Mouse (Mus musculus): Measurements from ENCODE around the gene Gtf2a2. TPM values are rescaled to one million over a fixed set of nuclear protein-coding genes. Genes with fewer than 3 reads are reported as not detected.
"Not testable (repeated sequence)": the region's sequence is repeated elsewhere in the genome, so short reads cannot be mapped to it uniquely, and the experiment has no call there.

Gtf2a2 gene
- polyA plus RNA-seq, 1 experiment from 2014 or later, result 264 TPM

GRCm38 (mm10) chr9:70010781-70011473 is 1.4 kb upstream of the Gtf2a2 start:
- no peak for ATAC-seq
- Histone ChIP-seq H3K4me2 (ENCODE audit: low read length) (no peak overlapping the region), H3K4me1 (ENCODE audit: control insufficient read depth, insufficient read depth, low read length) (peaks cover 9% of the 10 kb centered on the region), H3K36me3 (ENCODE audit: control insufficient read depth, insufficient read depth, low read length) (peaks cover 43% of the 10 kb centered on the region), H3K4me3 (ENCODE audit: low read depth, low read length) (no peak overlapping the region), H3K27me3 (replicated peaks; ENCODE audit: control insufficient read depth, insufficient read depth, low read length) (no peaks in the 10 kb centered on the region), H3K9me3 (replicated peaks; ENCODE audit: control insufficient read depth, low read length) (no peaks in the 10 kb centered on the region), H3K27ac (ENCODE audit: low read depth, low read length) (no peak overlapping the region), H3K9ac (ENCODE audit: low read length) (no peak overlapping the region)
- WGBS, result 92% methylated on average over 5 of the region's 5 CpGs
- no peak for DNase-seq (ENCODE audit: low spot score)

GRCm38 (mm10) chr9:70011537-70012407 is 578 bp upstream of the Gtf2a2 start:
- ATAC-seq (peak; percentile 35), DNase-seq (ENCODE audit: low spot score) (no peak)
- 62% methylated on average over 14 of the region's 14 CpGs for WGBS
- Histone ChIP-seq H3K27me3 (replicated peaks; ENCODE audit: control insufficient read depth, insufficient read depth, low read length) (no peaks in the 10 kb centered on the region), H3K4me1 (ENCODE audit: control insufficient read depth, insufficient read depth, low read length) (peaks cover 9% of the 10 kb centered on the region), H3K36me3 (ENCODE audit: control insufficient read depth, insufficient read depth, low read length) (peaks cover 40% of the 10 kb centered on the region), H3K27ac (ENCODE audit: low read depth, low read length) (peak overlapping the region; percentile 49), H3K4me2 (ENCODE audit: low read length) (peak overlapping the region; percentile 76), H3K9me3 (replicated peaks; ENCODE audit: control insufficient read depth, low read length) (no peaks in the 10 kb centered on the region), H3K9ac (ENCODE audit: low read length) (peak overlapping the region; percentile 92), H3K4me3 (ENCODE audit: low read depth, low read length) (peak overlapping the region; percentile 81)

GRCm38 (mm10) chr9:70015632-70016031 is 3.3 kb downstream of the Gtf2a2 start:
- ATAC-seq, result no peak
- 80% methylated on average over 2 of the region's 2 CpGs for WGBS
- Histone ChIP-seq H3K9ac (ENCODE audit: low read length) (no peak overlapping the region), H3K36me3 (ENCODE audit: control insufficient read depth, insufficient read depth, low read length) (peaks cover 23% of the 10 kb centered on the region), H3K27ac (ENCODE audit: low read depth, low read length) (no peak overlapping the region), H3K4me1 (ENCODE audit: control insufficient read depth, insufficient read depth, low read length) (peaks cover 9% of the 10 kb centered on the region), H3K9me3 (replicated peaks; ENCODE audit: control insufficient read depth, low read length) (no peaks in the 10 kb centered on the region), H3K4me2 (ENCODE audit: low read length) (no peak overlapping the region), H3K27me3 (replicated peaks; ENCODE audit: control insufficient read depth, insufficient read depth, low read length) (no peaks in the 10 kb centered on the region), H3K4me3 (ENCODE audit: low read depth, low read length) (no peak overlapping the region)
- DNase-seq (ENCODE audit: low spot score), result no peak

- Histone ChIP-seq H3K9ac (ENCODE audit: low read length) (no peak overlapping the region), H3K4me3 (ENCODE audit: low read depth, low read length) (no peak overlapping the region), H3K36me3 (ENCODE audit: control insufficient read depth, insufficient read depth, low read length) (peaks cover 31% of the 10 kb centered on the region), H3K4me2 (ENCODE audit: low read length) (no peak overlapping the region), H3K27ac (ENCODE audit: low read depth, low read length) (no peak overlapping the region), H3K27me3 (replicated peaks; ENCODE audit: control insufficient read depth, insufficient read depth, low read length) (no peaks in the 10 kb centered on the region), H3K9me3 (replicated peaks; ENCODE audit: control insufficient read depth, low read length) (no peaks in the 10 kb centered on the region), H3K4me1 (ENCODE audit: control insufficient read depth, insufficient read depth, low read length) (peaks cover under 1% of the 10 kb centered on the region)
- ATAC-seq (no peak), DNase-seq (ENCODE audit: low spot score) (peak; percentile 60)
Measured at GRCm38 (mm10) chr9:70018879-70019278, 6.5 kb downstream of the Gtf2a2 start.

GRCm38 (mm10) chr9:70021610-70022009 is 9.3 kb downstream of the Gtf2a2 start:
- H3K27ac ChIP-seq (ENCODE audit: low read depth, low read length), result no peak overlapping the region
- H3K9me3 ChIP-seq (replicated peaks; ENCODE audit: control insufficient read depth, low read length), result no peaks in the 10 kb centered on the region
- peaks cover 31% of the 10 kb centered on the region for H3K36me3 ChIP-seq (ENCODE audit: control insufficient read depth, insufficient read depth, low read length)
- no peaks in the 10 kb centered on the region for H3K4me1 ChIP-seq (ENCODE audit: control insufficient read depth, insufficient read depth, low read length)
- DNase-seq (ENCODE audit: low spot score) (no peak), ATAC-seq (no peak)
- no peaks in the 10 kb centered on the region for H3K27me3 ChIP-seq (replicated peaks; ENCODE audit: control insufficient read depth, insufficient read depth, low read length)
- WGBS, result 74% methylated on average over 1 of the region's 1 CpGs
- H3K9ac ChIP-seq (ENCODE audit: low read length), result no peak overlapping the region
- no peak overlapping the region for H3K4me3 ChIP-seq (ENCODE audit: low read depth, low read length)
- H3K4me2 ChIP-seq (ENCODE audit: low read length), result no peak overlapping the region

GRCm38 (mm10) chr9:70022083-70022482 is 9.7 kb downstream of the Gtf2a2 start:
- 97% methylated on average over 4 of the region's 4 CpGs for WGBS
- H3K4me2 ChIP-seq (ENCODE audit: low read length), result no peak overlapping the region
- H3K9me3 ChIP-seq (replicated peaks; ENCODE audit: control insufficient read depth, low read length), result no peaks in the 10 kb centered on the region
- ATAC-seq (no peak), DNase-seq (ENCODE audit: low spot score) (no peak)
- H3K27ac ChIP-seq (ENCODE audit: low read depth, low read length), result no peak overlapping the region
- peaks cover 26% of the 10 kb centered on the region for H3K36me3 ChIP-seq (ENCODE audit: control insufficient read depth, insufficient read depth, low read length)
- no peaks in the 10 kb centered on the region for H3K4me1 ChIP-seq (ENCODE audit: control insufficient read depth, insufficient read depth, low read length)
- H3K9ac ChIP-seq (ENCODE audit: low read length), result no peak overlapping the region
- H3K4me3 ChIP-seq (ENCODE audit: low read depth, low read length), result no peak overlapping the region
- no peaks in the 10 kb centered on the region for H3K27me3 ChIP-seq (replicated peaks; ENCODE audit: control insufficient read depth, insufficient read depth, low read length)

GRCm38 (mm10) chr9:70023615-70024014 is 11.3 kb downstream of the Gtf2a2 start:
- H3K27me3 ChIP-seq (replicated peaks; ENCODE audit: control insufficient read depth, insufficient read depth, low read length); H3K9me3 ChIP-seq (replicated peaks; ENCODE audit: control insufficient read depth, low read length); ATAC-seq; H3K4me3 ChIP-seq (ENCODE audit: low read depth, low read length); H3K27ac ChIP-seq (ENCODE audit: low read depth, low read length); DNase-seq (ENCODE audit: low spot score); H3K4me1 ChIP-seq (ENCODE audit: control insufficient read depth, insufficient read depth, low read length); H3K9ac ChIP-seq (ENCODE audit: low read length); H3K4me2 ChIP-seq (ENCODE audit: low read length): not testable (repeated sequence)
- H3K36me3 ChIP-seq (ENCODE audit: control insufficient read depth, insufficient read depth, low read length), result peaks cover 24% of the 10 kb centered on the region
- WGBS, result 78% methylated on average over 1 of the region's 1 CpGs

- H3K4me1 ChIP-seq (ENCODE audit: control insufficient read depth, insufficient read depth, low read length), result no peaks in the 10 kb centered on the region
- ATAC-seq (no peak), DNase-seq (ENCODE audit: low spot score) (no peak)
- H3K27me3 ChIP-seq (replicated peaks; ENCODE audit: control insufficient read depth, insufficient read depth, low read length), result no peaks in the 10 kb centered on the region
- H3K9me3 ChIP-seq (replicated peaks; ENCODE audit: control insufficient read depth, low read length), result no peaks in the 10 kb centered on the region
- no peak overlapping the region for H3K4me3 ChIP-seq (ENCODE audit: low read depth, low read length)
- H3K36me3 ChIP-seq (ENCODE audit: control insufficient read depth, insufficient read depth, low read length), result peaks cover 21% of the 10 kb centered on the region
- no peak overlapping the region for H3K4me2 ChIP-seq (ENCODE audit: low read length)
- no peak overlapping the region for H3K9ac ChIP-seq (ENCODE audit: low read length)
- H3K27ac ChIP-seq (ENCODE audit: low read depth, low read length), result no peak overlapping the region
Measured at GRCm38 (mm10) chr9:70024648-70025047, 12.3 kb downstream of the Gtf2a2 start.
